Mouse (Mus musculus) mouse embryonic stem cell (cell line): Measurements from ENCODE around the gene P3h4.

Experiments used
- in situ Hi-C, 2 experiments: fragments of 300-500 bp; cut with MboI; formaldehyde crosslinking; loops; 1 replicate in 1 of 2; 3 replicates in 1 of 2; pipeline ENCODE4 v1.14.3; 2019 to 2020; ENCODE audit warnings: low sequenced_read_pairs in 2 of 2, low pct_unique_long_range_greater_than_20kb in 1 of 2, mixed read lengths in 1 of 2; ENCODE audit not compliant: unreplicated experiment in 1 of 2

Gene P3h4

GRCm38 (mm10) chr11:100396886-100397599 is 17.6 kb downstream of the P3h4 start:
- in situ Hi-C loops = no loop called here

GRCm38 (mm10) chr11:100395861-100396631 is 18.6 kb downstream of the P3h4 start:
- in situ Hi-C loops = no loop called here

GRCm38 (mm10) chr11:100395200-100395599 is 19.4 kb downstream of the P3h4 start:
- in situ Hi-C loops = no loop called here

- in situ Hi-C loops = no loop called here
Observed at GRCm38 (mm10) chr11:100394353-100395074, 20.1 kb downstream of the P3h4 start.

- in situ Hi-C loops = no loop called here
Observed at GRCm38 (mm10) chr11:100393733-100394132, 20.9 kb downstream of the P3h4 start.

- in situ Hi-C loops = no loop called here
Observed at GRCm38 (mm10) chr11:100392958-100393357, 21.7 kb downstream of the P3h4 start.

- in situ Hi-C loops = no loop called here
Observed at GRCm38 (mm10) chr11:100391884-100392345, 22.7 kb downstream of the P3h4 start.

- in situ Hi-C loops = no loop called here
Observed at GRCm38 (mm10) chr11:100391081-100391883, 23.4 kb downstream of the P3h4 start.

- in situ Hi-C loops = no loop called here
Observed at GRCm38 (mm10) chr11:100389931-100390445, 24.6 kb downstream of the P3h4 start.

- in situ Hi-C loops = no loop called here
Observed at GRCm38 (mm10) chr11:100388588-100388987, 26.0 kb downstream of the P3h4 start.

- in situ Hi-C loops = no loop called here
Observed at GRCm38 (mm10) chr11:100387589-100388375, 26.9 kb downstream of the P3h4 start.

GRCm38 (mm10) chr11:100387111-100387510 is 27.5 kb downstream of the P3h4 start:
- in situ Hi-C loops = no loop called here

GRCm38 (mm10) chr11:100386586-100386985 is 28.1 kb downstream of the P3h4 start:
- in situ Hi-C loops = no loop called here

- in situ Hi-C loops = no loop called here
Observed at GRCm38 (mm10) chr11:100385016-100385415, 29.6 kb downstream of the P3h4 start.

- in situ Hi-C loops = no loop called here
Observed at GRCm38 (mm10) chr11:100382682-100383081, 32.0 kb downstream of the P3h4 start.

GRCm38 (mm10) chr11:100379311-100379710 is 35.3 kb downstream of the P3h4 start:
- in situ Hi-C loops = no loop called here

GRCm38 (mm10) chr11:100378446-100378845 is 36.2 kb downstream of the P3h4 start:
- in situ Hi-C loops = no loop called here
